Mouse (Mus musculus) ovary, postnatal 14 days (tissue): ENCODE results near the gene Prelid3b.

ENCODE experiments used
- DNase-seq: peaks from one replicate; pipeline ENCODE4 v3.0.0; 2022; ENCODE audit warnings: low spot score

Prelid3b gene

DNA sequence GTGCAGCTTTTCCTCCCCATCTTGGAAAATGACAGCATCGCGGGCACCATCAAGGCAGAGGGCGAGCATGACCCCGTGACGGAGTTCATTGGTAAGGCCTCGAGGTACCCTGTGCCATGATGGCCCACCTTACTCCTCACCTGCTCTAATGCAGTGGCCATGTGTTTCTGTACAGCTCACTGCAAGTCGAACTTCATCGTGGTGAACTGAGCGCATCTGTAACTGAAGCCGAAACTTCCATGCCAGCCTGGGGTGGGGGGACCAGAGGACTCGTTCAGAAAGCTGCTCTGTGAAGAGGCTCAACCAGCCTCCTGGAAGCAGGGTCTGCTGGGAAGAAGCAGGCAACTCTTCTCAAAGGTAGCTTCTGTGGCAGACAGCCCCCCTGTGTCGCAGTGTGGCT, 46.0 kb downstream of the Prelid3b start:
- DNase-seq, result no peak

DNA sequence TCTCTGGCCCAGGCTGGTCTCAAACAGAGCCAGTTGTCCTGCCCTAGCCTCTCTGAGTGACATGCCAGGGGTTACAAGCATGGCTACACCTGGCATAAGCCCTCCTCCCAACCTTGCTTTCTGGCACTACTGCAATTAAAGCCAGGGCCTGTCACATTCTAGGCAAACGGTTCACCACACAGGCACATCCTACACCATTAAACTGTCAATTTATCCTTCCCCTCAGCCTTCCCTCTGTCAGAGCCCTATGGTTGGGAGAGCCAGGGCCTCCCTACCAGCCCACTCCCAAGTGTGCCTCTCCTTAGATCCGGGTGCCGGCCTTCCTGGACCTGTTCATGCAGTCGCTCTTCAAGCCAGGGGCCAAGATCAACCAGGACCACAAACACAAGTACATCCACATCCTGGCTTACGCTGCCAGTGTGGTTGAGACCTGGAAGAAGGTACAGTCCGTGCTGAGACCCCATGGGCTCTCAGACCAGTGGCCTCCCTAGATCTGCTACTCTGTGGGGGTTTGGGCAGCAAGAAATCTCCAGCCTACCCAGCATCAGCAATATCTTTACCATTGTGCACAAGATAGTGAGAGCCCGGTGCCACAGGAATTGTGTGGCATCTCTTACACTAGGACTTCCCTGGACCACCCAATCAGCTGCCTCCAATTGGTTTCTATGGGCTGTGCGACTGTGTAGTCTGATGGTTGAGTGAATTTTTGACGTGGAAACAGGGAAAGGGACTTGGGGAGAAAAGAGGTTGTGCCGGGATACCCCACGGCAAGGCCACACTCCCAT, 48.4 kb downstream of the Prelid3b start:
- DNase-seq, result no peak

DNA sequence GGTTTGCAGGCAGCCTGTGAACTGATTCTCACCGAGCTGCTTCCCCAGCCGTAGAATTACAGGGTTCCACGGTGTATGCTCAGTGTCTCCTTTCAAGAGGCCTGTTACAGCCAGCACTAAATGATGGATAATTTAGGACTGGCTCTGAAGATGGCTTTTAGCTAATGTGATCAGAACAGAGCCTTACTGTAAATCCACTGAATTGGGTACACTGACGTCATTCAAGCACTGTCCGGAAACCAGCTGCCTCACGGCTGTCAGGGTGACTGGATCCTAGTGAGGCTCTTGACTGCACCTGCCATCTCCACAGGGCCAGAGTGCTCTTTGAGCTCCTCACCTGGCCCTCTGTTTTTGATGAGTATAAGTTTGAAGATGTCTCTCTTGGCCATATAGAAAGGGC, 51.8 kb downstream of the Prelid3b start:
- no peak for DNase-seq

DNA sequence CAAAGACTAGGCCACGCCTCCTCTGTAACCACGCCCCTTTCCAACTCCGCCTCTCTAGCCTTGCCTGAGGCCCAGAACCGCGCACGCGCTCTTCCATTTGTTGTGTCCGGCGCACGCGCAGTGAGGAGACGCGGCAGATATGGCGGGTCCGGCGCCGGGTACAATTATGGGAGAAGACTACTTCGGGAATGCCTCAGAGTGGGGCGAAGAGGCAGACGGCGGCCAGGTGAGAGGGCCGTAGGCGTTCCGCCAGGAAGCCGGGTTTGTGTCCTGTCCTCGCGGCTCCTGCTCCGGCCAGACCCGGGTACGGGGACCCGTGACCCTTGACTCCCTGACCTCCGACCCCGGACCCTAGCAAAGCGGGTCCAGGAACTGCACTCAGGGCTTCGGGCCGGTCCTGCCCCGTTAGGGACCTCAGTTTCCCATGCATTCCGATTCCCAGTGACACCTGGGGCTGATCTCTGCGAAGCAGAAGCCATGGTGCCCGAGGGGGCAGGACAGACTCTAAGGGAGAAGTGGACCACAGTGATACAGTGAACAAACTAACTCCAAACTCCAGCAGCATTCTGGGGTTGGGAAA, 57.1 kb downstream of the Prelid3b start, which contains the start of gene Nelfcd:
Nelfcd (plus strand) TSS at position 74 of the 580 bp plus-strand sequence.
- DNase-seq, result peak; percentile 97
